Mouse (Mus musculus) left cerebral cortex, postnatal 14 days (tissue): ENCODE measurements around the gene Cblb. TPM values are rescaled to one million over a fixed set of nuclear protein-coding genes. Genes with fewer than 3 reads are reported as not detected.
A peak's percentile ranks its signal among the peaks of the same experiment; 100 is the strongest.

Experiments
- DNase-seq, 2 experiments: peaks; one replicate each; pipeline ENCODE4 v3.0.0; 2021 to 2022; ENCODE audit warnings: low spot score in 2 of 2, mixed read lengths in 1 of 2
- intact Hi-C: fragments of 180-260 bp; cut with DNase I; formaldehyde crosslinking; loops from one replicate; pipeline ENCODE4 v1.15.1; 2025
- long read RNA-seq, 2 experiments: library from polyadenylated mRNA; stranded (forward); transcript quantifications; one replicate each; pipeline ENCODE4 v2.0.0; 2021
- total RNA-seq, 2 experiments: library from RNA; stranded (reverse); gene quantifications; 2 replicates each; pipeline ENCODE4 v1.2.3; 2021

Gene Cblb
- 10 to 100 TPM; 20.2 TPM for total RNA-seq
- long read RNA-seq, experiment 1, full-length matches to known transcripts: 2 of 6 reads
- long read RNA-seq, experiment 1, partial matches to known transcripts: 2 of 6 reads
- long read RNA-seq, experiment 1, other reads (novel, unspliced or antisense): 2 of 6 reads
- long read RNA-seq, experiment 2, full-length matches to known transcripts: 2 of 3 reads
- long read RNA-seq, experiment 2, partial matches to known transcripts: 1 of 3 reads
- long read RNA-seq, experiment 2, other reads (novel, unspliced or antisense): 0 of 3 reads

DNA sequence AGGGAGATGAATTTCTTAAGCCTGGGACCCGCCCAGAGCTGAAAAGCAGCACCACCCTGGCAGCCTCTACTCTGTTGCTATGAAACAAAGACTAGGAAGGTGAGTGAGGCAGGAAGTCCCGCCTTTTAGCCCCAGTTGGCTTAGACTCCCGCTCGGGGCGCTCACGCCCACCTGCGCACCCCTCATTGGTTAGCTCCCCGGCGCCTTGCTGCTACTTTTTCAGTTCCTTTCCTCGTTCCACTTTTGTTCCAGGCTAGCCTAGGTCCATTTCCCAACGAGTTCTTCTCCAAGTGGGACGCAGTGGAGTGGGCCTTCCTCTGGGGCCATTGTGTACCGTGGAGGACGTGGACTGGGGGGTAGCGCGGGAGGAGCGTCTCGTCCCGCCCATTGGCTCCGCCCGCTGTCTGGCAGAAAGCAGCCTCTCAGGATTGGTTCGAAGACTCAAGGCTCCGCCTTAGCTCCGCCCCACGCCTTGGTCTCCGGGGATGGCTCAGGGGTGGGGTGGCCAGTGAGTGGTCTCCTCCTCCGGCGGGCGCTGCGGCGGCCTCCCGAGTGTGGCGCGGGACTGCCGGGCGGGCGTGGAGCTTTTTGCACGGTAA, at the start of gene Cblb:
Cblb (plus strand) TSS at position 135 of the 599 bp plus-strand sequence.
- peak; percentile 96 to 97 for DNase-seq
- intact Hi-C loops: loop anchor here (5.0 kb wide), 1 partner anchor 714 kb away; no protein-coding TSS in a partner anchor

DNA sequence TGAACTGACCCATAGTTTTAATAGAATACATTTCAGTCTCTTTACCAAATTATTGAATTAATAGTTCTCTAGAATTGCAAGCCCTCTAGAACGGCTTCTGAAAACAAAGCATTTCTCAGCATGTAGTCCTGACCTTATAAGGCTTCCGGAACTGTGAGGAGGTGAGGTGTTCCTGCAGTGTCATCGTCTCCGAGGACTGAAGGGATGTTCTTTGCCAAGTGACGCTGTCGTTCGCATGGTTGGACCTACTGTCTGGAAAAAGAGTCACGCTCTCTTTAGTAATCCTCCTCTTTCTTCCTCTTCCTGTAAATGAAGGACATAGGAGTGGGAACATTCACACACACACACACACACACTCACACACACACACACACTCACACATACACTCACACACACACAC, 45.6 kb upstream of the Cblb start:
- intact Hi-C loops: no loop called here
- no peak for DNase-seq

DNA sequence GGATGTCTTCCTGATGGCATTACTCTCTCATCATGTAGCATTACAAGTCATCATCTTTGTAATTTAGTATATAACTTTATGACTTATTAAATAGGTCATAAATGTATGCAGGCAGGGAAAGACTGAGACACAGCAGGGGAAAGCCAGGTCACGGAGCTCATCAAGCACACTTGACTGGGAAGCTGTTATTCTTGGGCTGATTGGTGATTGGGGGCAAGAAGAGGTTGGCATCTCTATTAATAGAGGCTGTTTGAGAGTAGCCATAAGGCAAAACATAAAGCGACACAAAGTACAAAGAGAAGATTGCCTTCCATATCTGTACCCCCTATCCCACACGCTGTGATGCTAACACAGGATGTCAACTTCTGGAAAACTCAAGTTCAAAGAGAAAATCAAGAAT, 44.8 kb upstream of the Cblb start:
- DNase-seq: no peak

DNA sequence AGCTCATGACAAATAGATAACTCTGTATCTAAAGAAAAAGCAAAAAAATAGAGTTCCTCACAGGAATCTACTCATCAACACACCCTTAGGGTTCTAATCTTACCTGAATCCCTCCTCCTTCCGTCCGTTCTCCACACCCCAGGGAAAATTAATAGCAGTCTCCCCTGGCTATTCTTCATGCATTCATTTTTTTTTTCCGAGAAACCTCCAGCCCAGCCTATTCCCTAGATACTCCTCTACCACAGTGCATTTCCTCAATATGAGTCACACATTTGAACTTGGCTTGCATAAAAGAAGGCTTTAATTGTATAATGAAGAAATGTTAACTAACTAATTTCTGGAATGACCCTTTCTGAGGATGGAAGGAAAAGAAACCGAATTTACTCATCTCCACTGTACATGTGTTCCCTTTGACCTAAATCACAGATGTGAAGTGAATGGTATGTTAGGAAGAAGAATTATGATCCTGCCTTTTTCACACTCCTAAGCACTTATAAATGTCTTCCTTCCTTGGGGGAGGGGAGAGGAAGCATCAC, 43.9 kb upstream of the Cblb start:
- intact Hi-C loops: no loop called here
- DNase-seq: no peak

More for the DNA sequence above, 44.8 kb upstream of the Cblb start:
- intact Hi-C loops: no loop called here

DNA sequence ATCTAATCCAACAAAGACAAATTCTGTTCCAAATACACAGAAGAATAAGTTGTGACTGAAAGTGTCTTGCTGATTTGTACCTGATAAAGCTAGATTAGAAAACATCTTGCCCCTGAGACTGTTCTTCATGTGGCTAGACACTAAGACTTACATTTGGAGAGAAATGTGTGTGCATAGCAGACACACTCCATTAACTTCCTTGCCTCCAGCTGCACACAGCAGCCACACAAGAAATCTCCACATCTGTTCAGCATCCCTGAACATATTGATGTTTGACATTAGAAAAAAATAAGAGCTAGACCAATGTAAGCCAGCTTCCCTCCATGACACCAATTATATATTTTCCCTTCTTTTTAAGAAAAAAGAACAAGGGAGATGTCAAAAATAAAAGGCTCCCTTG, 43.0 kb upstream of the Cblb start:
- DNase-seq: no peak
- intact Hi-C loops: no loop called here

DNA sequence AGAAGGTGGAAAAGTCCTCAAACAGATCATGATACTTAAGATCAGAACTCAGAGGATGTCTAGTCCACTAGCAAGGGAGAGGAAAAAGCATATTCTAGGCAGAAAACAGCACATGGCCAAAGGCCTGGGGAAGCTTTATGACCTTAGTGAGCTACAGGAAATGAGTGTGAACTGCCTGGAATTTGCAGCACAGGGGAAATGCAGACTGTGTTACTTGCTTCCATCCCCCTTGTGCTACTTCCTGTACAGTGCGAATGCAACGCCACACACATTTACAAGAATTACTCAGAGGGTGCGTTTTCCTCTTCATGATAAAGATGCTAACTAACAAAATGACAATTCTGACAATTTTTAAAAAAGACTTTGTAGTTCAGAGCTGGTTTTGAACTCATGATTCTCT, 41.8 kb upstream of the Cblb start:
- intact Hi-C loops: no loop called here
- DNase-seq: no peak

DNA sequence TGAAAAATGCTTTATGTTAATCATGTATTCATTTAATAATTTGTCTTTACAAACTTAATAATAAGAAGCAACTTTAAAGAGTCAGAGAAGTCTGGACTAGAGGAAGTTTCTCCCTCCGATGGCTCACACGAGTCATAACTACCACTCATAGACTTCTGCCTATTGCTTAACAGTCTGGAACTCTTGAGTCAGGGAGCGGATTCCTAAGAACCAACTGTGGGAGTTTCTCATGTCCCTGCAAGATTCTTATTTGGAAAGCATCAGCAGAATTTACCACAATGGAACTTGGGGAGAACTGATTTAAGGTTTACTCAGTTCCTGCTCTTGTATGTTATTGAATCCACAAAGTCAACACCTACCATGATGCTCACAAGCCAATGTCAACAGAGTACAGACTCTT, 31.0 kb upstream of the Cblb start:
- DNase-seq: no peak
- intact Hi-C loops: no loop called here

DNA sequence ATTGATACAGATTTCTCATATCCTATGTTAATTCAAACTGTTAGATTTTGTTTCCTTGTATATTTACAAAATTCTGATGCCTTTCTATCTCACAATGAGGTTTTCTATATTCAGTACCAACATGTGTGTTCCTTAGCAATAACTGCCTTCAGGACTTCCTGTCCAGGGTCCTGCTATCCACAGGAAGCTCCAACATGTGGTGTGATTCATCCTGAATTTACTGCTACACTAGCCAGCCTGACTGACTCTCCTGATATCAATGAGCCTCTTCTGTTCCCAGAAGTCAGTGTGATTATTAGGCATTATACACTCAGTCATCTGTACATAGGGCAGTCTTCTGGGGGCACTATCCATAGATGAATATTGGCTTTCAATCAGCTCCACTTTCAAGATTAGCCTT, 30.2 kb upstream of the Cblb start:
- intact Hi-C loops: no loop called here
- no peak for DNase-seq

DNA sequence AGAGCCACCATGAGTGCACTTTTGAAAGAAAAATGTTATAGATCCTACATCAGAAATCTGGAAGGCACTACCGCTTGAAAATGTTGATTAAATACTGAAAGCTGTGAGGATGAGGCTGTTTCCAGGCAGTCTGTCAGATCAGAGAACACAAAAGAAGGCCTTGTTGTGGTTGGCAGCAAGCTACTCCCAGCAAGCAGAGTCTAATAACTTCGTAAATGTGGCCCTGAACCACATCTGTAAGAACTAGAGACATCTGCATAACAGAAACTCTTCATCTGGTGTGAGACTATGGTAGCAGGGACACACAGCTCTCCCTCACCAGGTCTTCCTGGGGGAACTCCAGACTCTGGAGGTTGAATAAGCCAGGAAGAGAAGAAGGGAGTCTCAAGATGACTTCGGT, 24.0 kb upstream of the Cblb start:
- intact Hi-C loops: no loop called here
- DNase-seq: no peak

DNA sequence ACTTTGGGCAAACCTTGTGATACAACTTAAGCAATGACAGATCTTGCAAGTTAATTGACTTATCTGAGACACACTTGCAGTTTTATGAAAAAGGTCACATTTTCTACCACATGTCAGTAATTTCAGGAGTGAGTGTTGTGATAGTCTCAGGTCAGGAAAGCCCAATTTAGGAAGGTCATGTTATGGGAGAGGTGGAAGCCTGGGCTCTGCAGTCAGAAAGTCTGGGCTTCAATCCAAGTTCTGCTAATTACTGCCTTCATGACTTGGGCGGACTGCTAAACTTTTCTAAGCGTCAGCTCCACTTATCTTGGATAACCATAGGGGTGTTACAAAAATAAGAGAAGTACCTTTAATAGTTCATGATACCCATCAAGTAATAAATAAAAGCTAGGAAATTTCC, 22.6 kb upstream of the Cblb start:
- intact Hi-C loops: no loop called here
- no peak for DNase-seq

DNA sequence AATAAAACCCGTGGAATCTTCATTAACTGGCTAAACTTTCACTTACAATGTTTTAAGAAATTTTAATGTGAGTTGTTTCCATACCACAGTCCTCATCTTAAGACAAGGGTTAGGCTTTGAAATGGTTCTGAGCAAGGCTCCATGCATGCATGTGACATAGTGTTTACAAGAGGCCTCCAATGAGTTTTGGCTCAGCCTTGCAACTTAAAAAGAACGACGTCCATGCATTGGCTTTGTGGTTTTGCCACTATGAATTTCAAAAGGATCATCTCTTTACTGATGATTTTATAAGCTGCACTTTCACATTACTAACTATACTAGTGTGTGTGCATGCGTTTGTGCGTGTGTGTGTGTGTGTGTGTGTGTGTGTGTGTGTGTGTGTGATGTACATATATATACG, 21.6 kb upstream of the Cblb start:
- intact Hi-C loops: no loop called here

DNA sequence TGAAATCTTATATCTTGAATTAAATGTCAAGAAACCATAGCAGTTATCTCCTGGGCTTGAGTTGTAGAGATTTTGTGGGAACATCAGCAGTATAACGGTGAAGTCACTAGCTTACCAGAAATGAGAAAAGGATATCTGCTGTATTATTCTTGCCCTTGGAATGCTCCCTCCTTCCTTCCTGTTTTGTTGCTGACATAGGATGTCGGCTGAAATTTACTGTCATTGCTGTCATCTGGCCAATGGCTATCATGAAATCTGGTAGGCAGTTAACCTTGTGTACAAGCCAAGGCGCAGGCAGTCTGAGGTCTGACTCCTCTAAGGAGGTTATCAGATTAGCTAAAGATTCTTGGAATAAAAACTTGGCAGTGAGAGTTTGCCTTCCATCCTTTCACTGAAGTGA, 18.0 kb upstream of the Cblb start:
- intact Hi-C loops: no loop called here
- DNase-seq: no peak

More for the DNA sequence above, 21.6 kb upstream of the Cblb start:
- DNase-seq: no peak

DNA sequence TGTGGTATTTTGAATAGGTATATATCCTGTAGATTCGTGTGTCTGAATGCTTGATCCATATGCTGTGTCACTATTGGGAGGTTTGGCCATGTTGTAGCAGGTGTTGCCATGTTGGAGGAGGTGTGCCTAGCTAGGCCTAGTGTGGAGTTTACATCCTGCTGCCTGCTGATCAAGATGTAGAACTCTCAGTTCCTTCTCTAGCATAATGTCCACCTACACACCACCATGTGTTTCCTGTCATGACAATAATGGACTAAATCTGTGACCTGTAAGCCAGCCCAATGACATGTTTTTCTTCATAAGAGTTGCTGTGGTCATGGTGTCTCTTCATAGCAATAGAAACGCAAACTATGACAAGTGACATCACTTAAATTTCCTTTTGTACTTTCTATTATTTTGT, 17.2 kb upstream of the Cblb start:
- intact Hi-C loops: no loop called here

DNA sequence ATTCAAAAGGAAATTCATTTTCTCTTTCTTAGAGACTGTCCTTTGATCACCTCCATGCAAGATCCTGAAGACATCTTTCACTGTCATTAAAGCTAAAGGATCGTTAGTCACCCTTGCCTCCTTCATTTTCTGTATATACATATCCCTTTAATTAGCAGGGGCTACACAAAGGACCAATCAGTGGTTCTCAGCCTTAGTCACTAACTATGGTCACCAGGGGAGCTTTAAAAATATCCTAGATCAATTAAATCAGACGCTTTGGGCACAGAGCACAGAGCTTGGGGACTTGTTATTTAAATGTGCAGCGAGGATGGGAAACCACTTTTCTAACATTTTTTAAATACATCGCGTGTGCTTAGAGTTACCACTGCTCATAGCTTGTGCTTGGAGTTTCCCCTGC, 7.6 kb upstream of the Cblb start:
- intact Hi-C loops: no loop called here
- DNase-seq: no peak

More for the DNA sequence above, 17.2 kb upstream of the Cblb start:
- DNase-seq: no peak

DNA sequence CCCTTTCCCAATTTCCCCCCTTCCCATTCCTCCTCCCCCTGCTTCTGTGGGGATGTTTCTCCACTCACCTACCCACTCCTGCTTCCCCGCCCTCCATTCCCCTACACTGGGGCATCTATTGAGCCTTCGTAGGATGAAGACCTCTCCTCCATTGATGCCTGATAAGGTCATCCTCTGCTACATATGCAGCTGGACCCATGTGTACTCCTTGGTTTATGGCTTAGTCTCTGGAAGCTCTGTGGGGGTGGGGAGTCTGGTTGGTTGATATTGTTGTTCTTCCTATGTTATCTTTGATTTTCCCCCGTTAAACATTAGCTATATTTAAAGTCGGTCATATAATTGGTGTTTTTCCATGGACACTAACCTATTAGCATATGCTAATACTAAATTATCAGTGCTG, 3.7 kb upstream of the Cblb start:
- no peak for DNase-seq
- intact Hi-C loops: no loop called here

DNA sequence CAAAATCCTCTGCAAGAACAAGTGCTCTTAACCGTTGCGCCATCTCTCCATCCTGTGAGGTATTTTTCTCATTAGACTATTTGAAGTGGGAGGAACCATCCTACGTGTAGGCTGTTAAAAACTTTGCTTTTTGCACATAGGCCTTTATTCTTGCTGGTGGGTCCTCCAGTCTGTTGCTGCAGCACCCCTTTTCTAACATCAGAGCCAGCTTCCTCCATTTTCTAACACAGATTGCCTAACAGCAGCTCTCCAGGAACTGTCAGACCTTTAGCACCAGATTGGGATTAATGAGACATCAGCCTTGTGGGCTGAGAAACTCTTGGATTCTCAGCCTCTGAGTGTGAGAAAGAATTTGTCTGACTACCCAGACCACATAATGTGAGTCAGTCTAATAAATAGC, 2.0 kb upstream of the Cblb start:
- intact Hi-C loops: no loop called here
- DNase-seq: no peak

DNA sequence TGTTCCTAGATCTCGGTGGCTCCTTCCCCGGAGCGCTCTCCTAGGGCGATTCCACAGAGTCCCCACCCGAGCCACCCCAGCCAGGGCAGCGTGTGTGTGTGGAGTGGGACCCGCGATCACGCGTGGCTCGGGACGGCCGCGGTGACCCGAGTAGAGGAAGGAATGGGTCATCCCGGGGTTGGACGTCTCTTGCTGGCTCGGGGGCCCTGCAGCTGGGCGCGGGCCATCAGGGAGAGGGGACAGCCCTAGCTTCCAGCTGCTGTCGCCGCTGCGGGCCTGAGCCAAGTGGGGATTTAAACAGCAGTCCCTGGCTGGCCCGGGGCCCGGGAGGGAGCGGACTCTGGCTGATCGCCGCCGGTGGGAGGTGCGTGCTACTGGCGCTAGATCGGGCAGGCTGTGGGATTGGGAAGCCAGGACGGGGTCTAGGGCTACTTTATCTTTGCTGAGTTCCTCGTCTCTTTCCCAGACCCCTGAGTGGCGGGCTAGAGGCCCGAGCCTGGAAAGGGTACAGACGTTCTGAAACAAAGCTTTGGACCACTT, 757 bp downstream of the Cblb start:
- DNase-seq: peak; percentile 83
- intact Hi-C loops: loop anchor here (5.0 kb wide), 1 partner anchor 714 kb away; no protein-coding TSS in a partner anchor

DNA sequence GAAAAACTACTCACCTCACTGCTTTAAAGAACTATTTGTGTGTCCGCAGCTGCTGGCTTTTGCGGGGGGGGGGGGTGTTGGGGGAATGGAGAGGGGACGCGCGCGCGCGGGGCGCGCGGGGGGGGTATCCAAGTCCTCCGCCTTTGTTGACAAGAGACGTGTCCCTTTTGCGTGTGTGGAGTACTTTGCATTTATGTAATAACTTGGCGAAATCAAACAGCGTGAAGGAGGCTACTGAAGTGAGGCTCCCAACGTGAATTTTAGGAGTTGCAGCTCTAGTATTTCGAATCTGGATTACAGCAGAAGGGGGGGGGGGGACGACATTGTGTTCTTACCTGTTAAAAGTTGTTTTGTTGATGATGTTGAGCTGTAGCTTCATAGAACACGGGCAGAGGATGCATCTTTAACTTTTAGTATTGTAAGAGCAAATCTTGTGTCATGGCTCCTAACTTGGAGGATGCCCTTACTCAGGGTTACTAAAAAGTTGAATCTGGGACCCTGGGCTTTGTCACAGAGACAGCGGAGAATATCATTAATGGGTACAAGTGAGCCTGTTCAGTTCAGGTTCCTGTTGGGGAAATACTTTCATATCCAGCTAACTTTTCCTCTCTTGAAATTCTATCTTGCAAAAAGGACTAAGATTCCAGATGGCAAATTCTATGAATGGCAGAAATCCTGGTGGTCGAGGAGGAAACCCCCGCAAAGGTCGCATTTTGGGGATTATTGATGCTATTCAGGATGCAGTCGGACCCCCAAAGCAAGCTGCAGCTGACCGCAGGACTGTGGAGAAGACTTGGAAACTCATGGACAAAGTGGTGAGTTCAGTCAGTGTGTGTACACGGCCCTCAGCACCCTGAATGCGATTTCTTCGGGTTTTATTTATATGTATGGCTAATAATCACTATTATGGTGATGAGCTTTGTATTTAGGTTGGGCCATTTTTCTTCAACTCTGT, 1.6 kb downstream of the Cblb start:
- intact Hi-C loops: loop anchor here (5.0 kb wide), 1 partner anchor 715 kb away; no protein-coding TSS in a partner anchor

DNA sequence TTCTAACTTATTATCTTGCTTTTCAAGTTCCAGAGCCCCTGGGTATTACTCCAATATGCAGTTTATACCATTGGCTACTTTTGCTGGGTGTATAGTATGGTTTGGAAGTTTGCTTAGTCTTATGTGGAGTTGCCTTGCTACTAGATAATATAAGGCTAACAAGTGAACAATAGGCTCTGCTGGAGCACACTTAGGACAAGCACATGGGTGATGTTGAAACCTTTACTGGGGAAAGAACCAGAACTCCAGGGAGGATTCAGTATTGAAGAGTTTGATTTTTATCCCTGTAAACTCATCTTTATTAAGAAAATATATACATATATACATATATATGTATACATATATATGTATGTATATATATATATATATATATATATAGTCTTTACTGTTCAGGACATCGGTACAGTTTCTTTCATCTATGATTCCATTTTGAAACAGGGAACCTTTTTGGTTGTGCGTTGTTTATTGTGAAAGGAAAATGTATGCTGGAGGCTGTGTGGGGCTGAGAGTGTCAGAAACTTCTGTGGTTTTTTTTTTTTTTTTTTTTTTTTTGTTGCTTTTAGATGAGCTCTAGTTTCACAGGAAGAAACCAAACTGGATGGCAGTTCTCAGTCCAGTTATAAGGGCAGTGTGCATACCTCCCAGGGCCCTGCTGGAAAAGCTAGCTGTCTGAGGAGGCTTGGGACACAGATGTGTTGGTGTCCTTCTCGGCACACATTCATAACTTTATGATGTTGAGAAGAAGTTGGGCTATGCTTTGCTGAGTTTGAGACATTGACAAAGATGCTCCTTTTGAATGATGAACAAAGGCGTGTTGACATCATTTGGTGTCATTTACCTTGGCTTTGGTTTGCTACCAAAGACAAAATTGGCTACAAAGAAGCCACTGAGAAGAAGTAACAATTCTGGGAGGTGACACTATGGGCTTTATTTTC, 2.6 kb downstream of the Cblb start:
- intact Hi-C loops: loop anchor here (5.0 kb wide), 1 partner anchor 716 kb away; no protein-coding TSS in a partner anchor
- no peak for DNase-seq

More for the DNA sequence above, 1.6 kb downstream of the Cblb start:
- no peak for DNase-seq
